Mouse (Mus musculus) forebrain, embryonic 16.5 days (tissue): Measurements from ENCODE around the gene Rnf113a2. TPM values are rescaled to one million over a fixed set of nuclear protein-coding genes. Genes with fewer than 3 reads are reported as not detected.

Experiments
- ATAC-seq: fragments of 200-750 bp; cut with Nextera tagmentation; 2 replicates; pipeline ENCODE4 v1.8.0; 2017; ENCODE audit warnings: mild to moderate bottlenecking, moderate library complexity
- H3K27ac ChIP-seq: fragments of 300-500 bp; sonication (generic); 2 replicates; pipeline ENCODE4 v1.5.1; 2014; ENCODE audit warnings: low read length, control low read depth
- H3K27me3 ChIP-seq: fragments of 300-500 bp; sonication (generic); replicated peaks from 2 replicates; pipeline ENCODE4 v1.6.1; 2014; ENCODE audit warnings: low read length; ENCODE audit not compliant: control insufficient read depth, insufficient read depth
- H3K36me3 ChIP-seq: fragments of 300-500 bp; sonication (generic); 2 replicates; pipeline ENCODE4 v1.6.1; 2014; ENCODE audit not compliant: control insufficient read depth, insufficient read depth
- H3K4me1 ChIP-seq: fragments of 300-500 bp; sonication (generic); replicated peaks from 2 replicates; pipeline ENCODE4 v1.6.1; 2014; ENCODE audit warnings: low read length; ENCODE audit not compliant: control insufficient read depth, insufficient read depth
- H3K4me2 ChIP-seq: fragments of 300-500 bp; sonication (generic); 2 replicates; pipeline ENCODE4 v1.6.1; 2014; ENCODE audit warnings: mild to moderate bottlenecking, low read length, control low read depth
- H3K4me3 ChIP-seq: fragments of 300-500 bp; sonication (generic); replicated peaks from 2 replicates; pipeline ENCODE4 v1.5.1; 2014; ENCODE audit warnings: mild to moderate bottlenecking, low read length, control low read depth
- H3K9ac ChIP-seq: fragments of 300-500 bp; sonication (generic); replicated peaks from 2 replicates; pipeline ENCODE4 v1.6.1; 2014; ENCODE audit warnings: low read depth, low read length, control low read depth
- H3K9me3 ChIP-seq: fragments of 300-500 bp; sonication (generic); 2 replicates; pipeline ENCODE4 v1.6.1; 2016; ENCODE audit warnings: low read length; ENCODE audit not compliant: control insufficient read depth
- WGBS: fragments of 180-500 bp; shearing (Covaris S2); extraction: QIAGEN DNeasy Blood & Tissue Kit; methylation state at CpG from one replicate; pipeline ENCODE4 v1.1.7; 2014; 5-methylcytosine and 5-hydroxymethylcytosine counted together
- polyA plus RNA-seq: library from polyadenylated mRNA; unstranded; fragments of >200 nt; fragmentation: Nextera tagmentation; extraction: Ambion mirVana; gene quantifications from 2 replicates; pipeline ENCODE4 v1.2.1, GENCODE M21; 2015

The Rnf113a2 gene
- polyA plus RNA-seq, 1 experiment from 2014 or later = 26.9 TPM

DNA sequence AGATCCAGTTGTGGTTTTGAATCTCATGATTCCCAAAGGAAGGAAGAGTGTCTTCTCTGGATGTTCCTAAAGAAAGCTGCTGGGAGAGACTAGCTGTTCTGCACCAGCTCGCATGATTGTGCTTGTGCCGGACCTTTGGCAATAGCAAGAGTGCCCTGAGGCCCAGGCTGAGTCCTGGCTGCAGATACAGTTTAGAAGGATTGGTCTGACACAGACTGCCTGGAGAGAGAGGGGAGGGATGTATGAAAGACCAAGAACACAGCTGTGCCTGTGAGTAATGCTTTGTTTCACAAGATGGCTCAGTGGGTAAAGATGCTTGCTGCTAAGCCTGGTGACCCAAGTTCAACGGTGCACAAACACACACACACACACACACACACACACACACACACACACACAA is 45.9 kb downstream of the Rnf113a2 start:
- Histone ChIP-seq H3K27me3 (no peaks in the 10 kb centered on the region), H3K36me3 (peaks cover 7% of the 10 kb centered on the region), H3K4me1 (no peaks in the 10 kb centered on the region), H3K9me3 (no peaks in the 10 kb centered on the region), H3K9ac (no peak overlapping the region), H3K4me3 (no peak overlapping the region), H3K4me2 (no peak overlapping the region), H3K27ac (no peak overlapping the region)
- ATAC-seq = no peak
- WGBS = 84% methylated on average over 3 of the region's 3 CpGs

Other genes with a start within 250 kb of the Rnf113a2 start
- gene Elmsan1, start 198.3 kb upstream of the Rnf113a2 start, polyA plus RNA-seq = 3.8 and 4.4 TPM in 2 replicates
- gene Ptgr2, start 132.0 kb upstream of the Rnf113a2 start, polyA plus RNA-seq = 13.2 and 15.1 TPM in 2 replicates
- gene Zfp410, start 100.3 kb upstream of the Rnf113a2 start, polyA plus RNA-seq = 87.9 and 97.7 TPM in 2 replicates
- 49.1 and 49.9 TPM in 2 replicates for gene Coq6, start 55.5 kb upstream of the Rnf113a2 start, polyA plus RNA-seq
- 15.5 and 15.6 TPM in 2 replicates for gene Fam161b, start 55.4 kb upstream of the Rnf113a2 start, polyA plus RNA-seq
- 10.4 and 10.6 TPM in 2 replicates for gene Entpd5, start 8.2 kb upstream of the Rnf113a2 start, polyA plus RNA-seq
- 4.5 and 5.0 TPM in 2 replicates for gene Bbof1, start 8.1 kb upstream of the Rnf113a2 start, polyA plus RNA-seq
- gene Aldh6a1, start 33.8 kb downstream of the Rnf113a2 start, polyA plus RNA-seq = 33.3 and 39.9 TPM in 2 replicates
- gene Lin52, start 34.2 kb downstream of the Rnf113a2 start, polyA plus RNA-seq = 40.3 and 41.4 TPM in 2 replicates
- 0.06 and 0.10 TPM in 2 replicates for gene Vsx2, start 152.6 kb downstream of the Rnf113a2 start, polyA plus RNA-seq
- gene Abcd4, start 200.2 kb downstream of the Rnf113a2 start, polyA plus RNA-seq = 10.1 and 15.5 TPM in 2 replicates
- gene Vrtn, start 223.8 kb downstream of the Rnf113a2 start, polyA plus RNA-seq = 0.18 TPM in 1 of 2 replicates, not detected in the other